Mouse (Mus musculus) large intestine, adult 2 months (tissue): ENCODE results near the gene Vmn1r165. TPM values are rescaled to one million over a fixed set of nuclear protein-coding genes. Genes with fewer than 3 reads are reported as not detected.
"Not testable (repeated sequence)": the region's sequence is repeated elsewhere in the genome, so short reads cannot be mapped to it uniquely, and the experiment has no call there.

Source experiments
- DNase-seq: peaks from one replicate; pipeline ENCODE4 v3.0.0-alpha.2; 2012; ENCODE audit warnings: low read depth, low spot score
- WGBS: fragments of 180-500 bp; shearing (Covaris S2); methylation state at CpG from one replicate; pipeline ENCODE4 v1.1.7; 2018; 5-methylcytosine and 5-hydroxymethylcytosine counted together
- polyA plus RNA-seq: library from polyadenylated mRNA; depleted of rRNA; stranded (reverse); fragments of >200 nt; gene quantifications from 2 replicates; pipeline ENCODE4 v1.2.3, GENCODE M21; 2012; rRNA removed

The Vmn1r165 gene
- polyA plus RNA-seq, result not detected in 2 replicates

- DNase-seq, result not testable (repeated sequence)
- no CpG with 5 or more reads among the region's 3 CpGs for WGBS
Observed at GRCm38 (mm10) chr7:23217032-23217431, at the start of gene Vmn1r165. Gene Vmn1r165, plus strand, starts transcription at chr7:23217332.

- not testable (repeated sequence) for DNase-seq
- no CpG with 5 or more reads among the region's 2 CpGs for WGBS
Observed at GRCm38 (mm10) chr7:23251582-23251981, 34.5 kb downstream of the Vmn1r165 start, which contains the start of gene Vmn1r166. Gene Vmn1r166, minus strand, starts transcription at chr7:23251682.

Other genes starting within 250 kb of the Vmn1r165 start
- gene Gm4214, start 232.7 kb upstream of the Vmn1r165 start, polyA plus RNA-seq, result not detected in 2 replicates
- gene Gm4216, start 197.4 kb upstream of the Vmn1r165 start, polyA plus RNA-seq, result not detected in 2 replicates
- gene Vmn1r163, start 161.8 kb upstream of the Vmn1r165 start, polyA plus RNA-seq, result not detected in 2 replicates
- not detected in 2 replicates for gene Gm8720, start 149.9 kb upstream of the Vmn1r165 start, polyA plus RNA-seq
- gene Gm10662, start 72.9 kb upstream of the Vmn1r165 start, polyA plus RNA-seq, result not detected in 2 replicates
- gene Vmn1r166, start 34.4 kb downstream of the Vmn1r165 start, polyA plus RNA-seq, result not detected in 2 replicates
- not detected in 2 replicates for gene Gm6902, start 61.6 kb downstream of the Vmn1r165 start, polyA plus RNA-seq
- gene Nlrp4e, start 83.9 kb downstream of the Vmn1r165 start, polyA plus RNA-seq, result not detected in 2 replicates
- gene Nlrp5, start 168.6 kb downstream of the Vmn1r165 start, polyA plus RNA-seq, result not detected in 2 replicates